Mouse (Mus musculus) cerebellum, adult 9-11 months (tissue): Measurements from ENCODE around the gene Lefty2.
"Not testable (repeated sequence)": the region's sequence is repeated elsewhere in the genome, so short reads cannot be mapped to it uniquely, and the experiment has no call there.

Experiments used
- DNase-seq: peaks from one replicate; pipeline ENCODE4 v3.0.0; 2022

The Lefty2 gene

DNA sequence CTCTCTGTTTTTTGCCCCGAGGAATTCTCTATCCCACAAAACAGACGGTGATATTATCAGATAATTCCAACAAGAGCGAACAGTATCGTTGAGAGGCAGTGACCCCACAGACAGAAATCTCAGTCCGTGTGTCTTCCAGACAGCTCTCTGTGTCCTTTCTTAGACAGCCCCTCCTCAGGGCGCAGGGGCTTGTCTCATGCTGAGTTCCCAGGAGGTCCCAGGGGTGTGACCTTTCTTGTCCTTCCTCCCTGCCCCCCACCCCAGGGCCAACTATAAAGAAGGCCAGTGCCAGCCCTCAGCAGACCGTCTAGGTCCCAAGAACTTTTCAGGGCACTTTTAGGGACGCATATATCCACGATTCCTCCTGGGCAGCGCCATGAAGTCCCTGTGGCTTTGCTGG lies at the start of gene Lefty2:
Gene Lefty2, plus strand, starts transcription at position 301 of the 400 bp plus-strand sequence.
- no peak for DNase-seq

DNA sequence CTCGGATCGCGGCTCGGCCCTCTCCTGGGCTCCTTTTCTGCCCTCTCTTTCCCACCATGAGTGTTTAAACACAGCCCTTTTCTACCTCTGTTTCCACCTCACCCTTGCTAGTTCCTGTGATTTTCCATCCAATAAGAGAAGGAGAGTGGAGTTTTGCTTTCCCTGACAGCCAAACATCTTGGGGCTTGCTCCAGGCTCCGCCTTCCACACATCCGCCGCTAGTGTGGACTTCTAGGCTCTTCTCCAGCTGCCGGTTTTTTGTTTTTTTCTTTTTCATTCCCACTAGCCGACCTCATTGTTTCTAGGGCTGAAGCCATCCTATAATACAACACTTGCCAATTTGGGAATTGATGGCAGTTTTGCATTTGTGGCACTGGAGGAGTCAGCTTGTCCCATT lies 44.8 kb upstream of the Lefty2 start:
- DNase-seq, result peak; percentile 84

DNA sequence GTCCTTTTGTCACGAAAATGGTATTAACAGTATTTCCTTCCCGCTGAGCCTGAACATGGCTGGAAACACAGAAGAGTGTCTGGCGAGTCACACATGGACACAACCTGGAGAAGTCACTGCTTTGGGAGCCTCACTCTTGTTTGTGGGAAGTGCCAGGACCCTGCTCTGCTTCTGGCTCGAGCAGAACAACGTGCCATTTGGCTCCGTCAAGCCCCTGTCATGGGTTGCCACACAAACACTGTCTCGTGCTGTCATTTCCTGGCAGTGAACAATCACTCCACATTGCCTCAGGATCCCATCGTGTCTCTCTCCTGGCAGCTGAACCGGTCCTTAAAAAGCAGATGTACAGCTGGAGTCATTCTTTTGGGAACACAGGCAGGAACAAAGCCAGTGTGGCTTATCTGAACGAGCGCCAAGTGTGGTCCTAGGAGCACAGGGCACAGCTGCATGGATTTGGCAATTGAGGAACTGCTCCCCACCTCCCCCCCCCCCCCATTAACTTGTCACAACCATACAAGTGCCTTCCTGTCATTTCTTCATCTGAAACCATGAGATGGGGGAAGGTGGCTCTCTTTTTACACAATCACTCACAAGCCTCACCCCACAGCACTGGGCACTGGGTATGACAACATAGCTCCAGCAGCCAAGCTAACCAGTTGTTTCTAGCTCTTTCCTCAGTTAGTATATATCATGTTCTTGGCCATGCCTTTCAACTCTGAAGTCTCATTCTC lies 44.2 kb upstream of the Lefty2 start:
- peak; percentile 77 for DNase-seq

DNA sequence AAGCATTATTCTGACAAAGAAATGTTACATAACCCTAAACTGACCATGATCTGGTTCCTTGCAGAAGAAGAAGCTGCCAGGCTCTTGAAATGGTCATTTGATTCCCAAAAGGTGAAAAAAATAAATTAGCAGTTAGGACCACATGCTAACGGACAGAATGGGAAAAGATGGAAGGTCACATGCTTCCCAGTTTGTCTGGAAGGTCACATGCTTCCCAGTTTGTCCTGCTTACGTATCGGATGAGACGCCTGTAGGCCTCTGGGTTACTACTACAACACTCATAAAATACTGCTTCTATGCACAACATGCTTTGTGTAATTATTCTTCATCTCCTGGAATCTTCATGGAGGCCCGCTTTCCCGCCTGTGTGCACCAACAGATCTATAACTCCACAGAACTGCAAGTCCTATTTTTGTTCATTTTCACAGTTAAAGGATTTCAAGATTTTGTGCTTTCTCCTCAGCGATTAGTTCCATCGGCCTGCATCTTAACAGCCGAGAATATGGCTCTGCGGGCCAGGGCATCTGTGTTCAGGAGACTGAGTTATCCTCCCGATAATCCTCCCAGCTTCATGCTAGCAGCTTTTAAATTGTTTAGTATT lies 43.1 kb upstream of the Lefty2 start:
- no peak for DNase-seq

DNA sequence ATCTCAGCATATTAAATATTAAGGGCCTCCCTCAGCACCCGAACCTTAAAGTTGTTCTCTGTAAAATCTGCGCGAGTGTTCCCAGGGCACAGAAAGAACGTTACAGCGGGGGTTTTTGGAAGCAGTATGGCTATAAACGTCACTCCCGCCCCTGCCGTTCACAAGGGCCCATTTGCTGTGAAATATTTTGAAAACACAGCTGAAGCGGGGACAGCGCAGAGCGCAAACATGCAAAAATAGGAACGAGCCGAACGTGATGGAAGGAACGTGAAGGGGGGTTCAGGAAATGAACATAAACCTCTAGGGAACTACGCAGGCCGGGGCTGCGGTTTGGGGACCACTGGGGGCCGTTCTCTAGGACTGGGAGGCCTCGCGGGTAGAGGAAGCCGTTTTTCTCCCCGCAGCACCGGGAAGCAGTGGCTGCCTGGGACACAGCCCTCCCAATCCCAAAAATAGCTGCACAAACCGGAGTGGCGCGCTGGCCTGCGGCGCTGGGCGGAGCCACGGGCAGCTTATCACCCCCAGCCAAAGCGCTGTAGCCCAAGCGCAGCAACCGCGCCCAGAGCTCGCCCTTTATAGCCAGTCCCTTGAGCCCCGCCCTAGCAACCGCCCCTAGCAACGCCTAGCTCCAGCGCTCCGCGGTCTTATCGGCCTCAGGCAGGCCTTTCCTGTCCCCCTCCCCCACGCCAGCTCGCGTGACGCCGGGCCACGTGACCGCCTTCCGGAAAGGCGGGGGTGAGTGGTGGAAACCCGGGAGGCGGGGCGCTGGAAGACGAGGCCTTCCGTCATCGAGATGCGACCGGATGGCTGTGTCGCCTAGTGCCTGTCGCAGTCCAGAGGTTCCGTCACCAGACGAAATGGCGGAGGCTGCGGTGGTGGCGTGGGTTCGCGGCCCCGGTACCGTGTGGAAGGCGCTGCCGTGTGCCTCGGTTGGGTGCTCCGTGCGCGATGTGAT lies 42.3 kb upstream of the Lefty2 start, which contains the start of gene Sde2:
Gene Sde2, plus strand, starts transcription at position 812 of the 955 bp plus-strand sequence.
- DNase-seq, result peak; percentile 100

DNA sequence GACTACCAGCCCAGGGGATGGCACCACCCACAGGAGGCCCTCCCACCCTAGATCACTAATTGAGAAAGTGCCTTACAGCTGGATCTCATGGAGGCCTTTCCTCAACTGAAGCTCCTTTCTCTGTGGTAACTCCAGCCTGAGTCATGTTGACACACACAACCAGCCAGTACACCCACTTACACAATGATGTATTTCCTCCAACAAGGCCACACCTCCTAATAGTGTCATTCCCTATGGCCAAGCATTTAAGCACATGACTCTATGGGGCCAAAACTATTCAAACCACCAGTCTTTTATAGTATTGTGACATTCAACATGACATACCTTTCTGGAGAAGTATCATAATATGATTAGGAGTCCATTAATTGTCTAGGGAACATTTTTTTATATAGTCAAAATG lies 34.1 kb upstream of the Lefty2 start:
- DNase-seq, result no peak

DNA sequence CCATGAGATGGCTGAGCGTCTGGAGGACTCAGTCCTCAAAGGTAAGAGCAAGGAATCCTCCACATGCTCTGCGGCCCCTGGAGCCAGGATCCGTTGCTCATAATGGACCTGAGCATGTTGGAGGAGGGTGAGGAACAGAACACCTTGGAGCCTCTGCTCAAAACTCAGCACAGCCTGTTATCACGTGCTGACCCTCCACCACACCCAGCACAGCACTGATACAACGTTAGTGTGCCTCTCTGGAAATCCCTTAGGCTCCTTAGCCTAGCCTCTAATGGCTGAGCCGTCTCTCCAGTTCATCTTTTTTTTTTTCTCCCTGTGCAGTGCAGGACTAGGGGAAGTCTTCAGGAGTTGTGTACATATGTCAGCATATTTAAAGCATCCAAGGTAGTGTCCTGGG lies 32.9 kb upstream of the Lefty2 start:
- no peak for DNase-seq

DNA sequence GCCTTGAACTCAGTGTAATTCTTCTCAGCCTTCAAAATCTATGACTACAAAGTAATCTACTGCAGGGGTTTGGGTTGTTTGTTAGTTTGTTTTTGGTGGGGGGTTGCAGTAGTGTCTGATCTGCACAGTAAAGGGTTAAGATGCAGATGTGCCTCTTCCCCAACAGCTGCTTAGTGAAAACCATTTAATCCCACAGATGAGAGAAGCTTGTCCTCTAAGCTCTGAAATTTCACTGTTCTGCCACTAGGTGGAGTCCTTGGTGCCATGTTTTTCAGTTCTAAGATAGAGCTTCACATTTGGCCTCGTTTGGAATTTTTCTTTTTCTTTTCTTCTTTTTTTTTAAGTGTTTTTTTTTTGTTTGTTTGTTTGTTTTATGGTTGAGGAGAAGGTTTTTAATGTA lies 29.3 kb upstream of the Lefty2 start:
- no peak for DNase-seq

DNA sequence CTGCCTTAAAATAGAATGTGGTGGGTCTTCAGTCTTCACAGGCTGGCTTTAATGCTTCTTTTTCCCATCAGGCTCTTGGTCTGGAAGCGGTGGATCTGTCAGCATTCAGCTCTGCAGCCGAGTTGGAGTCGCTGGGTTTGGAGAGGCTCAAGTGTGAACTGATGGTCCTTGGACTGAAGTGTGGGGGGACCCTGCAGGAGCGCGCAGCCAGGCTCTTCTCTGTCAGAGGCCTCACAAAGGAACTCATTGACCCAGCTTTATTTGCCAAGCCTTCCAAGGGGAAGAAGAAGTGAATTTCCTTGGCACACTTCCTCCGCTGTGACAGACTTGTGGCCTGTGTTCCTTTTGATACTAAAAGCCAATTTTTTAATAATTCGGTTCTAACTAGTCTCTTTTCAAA lies 26.9 kb upstream of the Lefty2 start:
- no peak for DNase-seq

DNA sequence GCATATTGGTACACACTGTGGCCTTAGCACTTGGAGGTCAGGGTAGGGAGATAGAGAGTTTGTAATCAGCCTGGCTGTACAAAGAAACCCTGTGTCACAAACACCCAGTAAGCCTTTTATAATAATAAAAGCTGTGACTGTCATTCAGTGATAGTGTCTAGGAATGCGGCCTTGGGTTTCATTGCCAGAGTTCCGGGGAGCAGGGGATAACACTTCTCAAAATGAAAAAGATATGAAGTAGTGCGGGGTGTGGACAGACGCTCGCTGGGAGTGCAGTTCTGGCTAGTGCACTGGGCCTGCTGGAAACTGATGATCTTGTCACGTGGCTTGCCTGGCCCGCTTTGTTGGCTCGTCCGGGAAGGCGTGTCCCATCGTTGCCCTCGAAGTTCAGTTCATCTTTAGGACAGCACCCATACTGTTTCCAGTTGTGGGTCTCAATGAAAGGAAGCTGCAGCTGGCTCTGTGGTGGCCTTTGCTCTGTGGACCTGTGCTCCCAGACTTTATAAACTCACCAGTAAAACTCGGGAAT lies 22.7 kb upstream of the Lefty2 start:
- DNase-seq, result no peak

DNA sequence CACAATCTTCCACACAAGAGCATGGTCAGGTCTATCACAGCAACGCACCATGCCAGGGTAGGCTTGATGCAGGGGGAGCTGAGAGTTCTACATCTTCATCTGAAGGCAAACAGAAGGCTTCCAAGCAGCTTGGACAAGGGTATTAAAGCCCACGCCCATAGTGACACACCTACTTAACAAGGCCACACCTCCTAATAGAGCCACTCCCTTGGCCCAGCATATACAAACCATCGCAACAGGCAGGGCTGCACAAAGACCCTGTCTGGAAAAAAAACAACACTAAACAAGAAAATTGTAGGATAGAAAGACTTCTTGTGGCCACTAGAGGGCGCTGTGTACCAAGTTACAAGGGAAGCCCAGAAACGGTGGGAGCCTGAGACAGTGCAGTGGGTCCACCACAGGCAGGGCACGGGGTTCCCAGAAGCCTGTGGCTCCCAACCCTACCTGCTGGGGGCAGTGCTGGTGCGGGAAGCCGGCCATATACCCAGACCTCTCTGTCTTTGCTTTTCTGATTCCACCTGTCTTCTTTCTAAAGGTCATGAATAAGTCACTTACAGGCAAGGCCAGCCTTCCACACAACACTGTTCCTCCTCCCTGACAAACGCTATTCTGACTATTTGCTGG lies 18.9 kb upstream of the Lefty2 start:
- DNase-seq, result no peak

DNA sequence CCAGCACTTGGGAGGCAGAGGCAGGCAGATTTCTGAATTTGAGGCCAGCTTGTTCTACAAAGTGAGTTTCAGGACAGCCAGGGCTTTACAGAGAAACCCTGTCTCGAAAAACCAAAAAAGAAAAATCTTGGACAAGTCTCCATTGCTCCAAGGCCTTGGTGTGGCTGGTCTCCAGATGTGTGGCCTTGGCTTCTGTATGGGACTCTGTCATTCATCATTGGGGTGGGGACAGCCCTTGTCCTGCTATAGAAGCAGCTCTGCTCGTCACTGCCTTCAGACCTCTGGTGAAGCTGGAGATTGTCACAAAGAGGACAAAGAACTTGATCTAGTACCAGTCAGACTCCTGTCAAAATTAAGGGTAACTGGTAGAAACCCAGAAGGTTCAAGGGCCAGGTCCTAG lies 18.3 kb upstream of the Lefty2 start:
- DNase-seq, result no peak

DNA sequence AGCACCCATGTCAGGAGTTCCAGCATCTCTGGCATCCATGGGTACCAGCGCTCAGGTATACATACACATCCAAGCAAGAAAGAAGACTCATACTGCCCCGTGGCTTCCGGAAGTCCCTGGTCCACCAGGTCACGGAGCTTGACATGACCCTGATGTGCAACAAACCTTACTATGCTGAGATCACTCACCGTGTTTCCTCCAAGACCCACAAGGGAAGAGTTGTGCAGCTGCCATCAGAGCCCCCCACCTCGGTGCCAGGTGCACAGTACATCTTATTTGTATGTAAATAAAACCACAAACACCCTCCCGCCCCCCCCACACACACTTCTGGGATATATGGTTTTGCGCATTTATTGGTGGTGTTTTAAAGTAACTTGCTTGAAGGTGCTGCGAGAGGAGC lies 17.8 kb upstream of the Lefty2 start:
- no peak for DNase-seq

DNA sequence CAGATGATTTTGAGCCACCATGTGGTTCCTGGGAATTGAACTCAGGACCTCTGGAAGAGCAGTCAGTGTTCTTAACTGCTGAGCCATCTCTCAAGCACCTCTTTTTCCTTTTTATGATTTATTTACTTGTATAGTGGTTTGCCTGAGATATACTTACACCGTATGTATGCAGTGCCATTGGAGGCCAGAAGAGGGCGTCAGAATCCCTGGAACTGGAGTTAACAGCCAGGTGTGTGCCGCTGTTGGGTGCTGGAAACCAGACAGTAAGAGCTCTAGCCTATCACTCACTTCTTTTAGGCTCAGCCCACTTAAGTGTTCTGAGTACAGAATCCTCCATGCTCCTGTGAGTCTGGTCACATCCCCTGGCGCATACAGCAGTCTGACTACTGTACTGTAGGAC lies 15.4 kb upstream of the Lefty2 start:
- DNase-seq, result no peak

DNA sequence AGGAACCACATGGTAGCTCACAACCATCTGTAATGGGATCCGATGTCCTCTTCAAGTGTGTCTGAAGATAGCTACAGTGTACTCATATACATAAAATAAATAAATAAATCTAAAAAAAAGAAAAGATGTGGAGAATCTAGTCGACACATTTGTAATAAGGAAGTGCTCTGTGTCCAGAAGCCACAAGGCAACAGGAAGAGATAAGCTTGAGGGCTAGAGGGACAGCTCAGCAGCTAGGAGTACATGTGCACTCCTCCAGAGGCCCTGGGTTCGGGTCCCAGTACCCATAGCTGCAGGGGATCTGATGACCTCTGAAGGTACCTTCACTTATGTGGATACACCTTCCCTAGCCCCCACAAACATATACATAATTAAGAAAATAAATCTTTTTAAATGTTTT lies 11.1 kb upstream of the Lefty2 start:
- DNase-seq, result no peak

DNA sequence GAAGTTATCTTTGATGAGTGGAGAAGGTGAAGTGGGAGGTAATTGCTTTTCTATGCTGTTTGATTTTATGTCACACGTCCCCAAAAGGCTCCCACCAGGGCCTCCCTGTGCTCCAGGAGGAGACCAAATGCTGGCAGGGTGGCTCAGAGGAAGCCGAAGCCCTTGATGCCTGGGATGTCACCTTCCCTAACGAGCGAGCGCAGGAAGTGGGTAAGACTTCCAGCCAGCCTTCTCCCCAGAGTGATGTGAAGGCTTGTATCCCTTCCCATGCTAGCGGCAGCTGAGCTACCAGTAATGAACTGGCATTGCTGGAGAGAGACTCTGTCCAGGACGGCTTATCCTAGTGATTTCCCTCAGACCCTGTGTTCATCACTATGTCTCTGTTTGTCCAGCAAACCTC lies 9.2 kb upstream of the Lefty2 start:
- DNase-seq, result no peak

DNA sequence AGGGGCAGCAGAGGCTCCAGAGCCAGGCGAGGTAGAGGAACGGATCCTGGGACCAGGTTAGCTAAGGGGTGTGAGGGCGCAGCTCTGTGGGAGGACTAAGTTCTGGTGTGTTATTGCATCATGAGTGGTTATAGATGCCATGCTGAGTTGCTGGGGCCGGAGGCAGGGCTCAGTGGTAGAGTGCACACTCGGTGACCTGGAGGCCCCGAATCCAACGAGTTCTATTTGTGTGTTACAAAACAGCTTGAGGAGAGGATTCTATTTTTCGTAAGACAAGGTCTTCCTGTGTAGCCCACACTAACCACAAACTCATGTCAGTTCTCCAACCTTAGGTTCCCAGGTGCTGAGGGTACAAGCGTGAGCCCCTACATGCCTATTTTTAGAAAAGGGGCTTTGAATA lies 8.4 kb upstream of the Lefty2 start:
- DNase-seq, result no peak

DNA sequence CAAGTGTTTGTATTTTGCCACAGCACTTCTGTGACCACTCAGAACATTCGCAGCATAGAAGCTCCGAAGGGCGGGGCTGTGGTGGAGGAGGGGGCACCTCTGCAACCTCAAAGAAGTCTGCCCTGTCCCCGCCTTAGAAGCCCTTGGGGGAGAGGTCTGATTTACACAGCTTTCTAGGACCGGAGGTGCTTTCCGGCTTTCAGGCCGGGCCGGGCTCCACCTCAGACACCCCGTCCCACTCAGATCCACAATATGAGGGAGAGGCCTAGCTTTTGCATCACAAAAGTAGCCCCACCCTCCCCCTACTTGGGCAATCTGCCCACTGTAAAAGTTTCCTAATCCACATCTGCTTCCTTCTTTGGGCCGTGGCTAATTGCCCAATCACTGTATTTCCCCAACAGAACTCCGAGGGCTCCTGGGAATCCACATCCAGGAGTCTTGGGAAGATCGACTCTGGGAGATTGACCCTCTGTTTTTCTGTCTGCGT lies 4.3 kb upstream of the Lefty2 start:
- DNase-seq, result no peak

DNA sequence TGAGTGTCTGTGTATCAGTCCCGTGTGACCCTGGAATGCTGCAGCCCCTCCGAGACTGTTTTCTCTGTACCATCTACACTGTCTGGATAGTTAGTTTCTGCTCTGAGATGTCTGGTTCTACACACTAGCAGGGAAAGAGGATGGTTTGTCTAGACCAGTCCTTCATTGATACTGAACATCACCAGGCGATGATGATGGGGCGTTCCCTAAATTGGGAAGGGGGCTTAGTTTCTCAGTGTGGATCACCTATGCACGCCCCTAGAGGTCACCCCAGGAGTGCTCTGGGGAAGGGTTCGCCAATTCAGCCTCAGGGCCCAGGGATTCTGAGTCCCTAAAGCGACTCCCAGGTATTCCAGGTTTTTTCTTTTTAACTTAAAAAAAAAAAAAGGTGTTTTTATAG lies 3.7 kb upstream of the Lefty2 start:
- no peak for DNase-seq

DNA sequence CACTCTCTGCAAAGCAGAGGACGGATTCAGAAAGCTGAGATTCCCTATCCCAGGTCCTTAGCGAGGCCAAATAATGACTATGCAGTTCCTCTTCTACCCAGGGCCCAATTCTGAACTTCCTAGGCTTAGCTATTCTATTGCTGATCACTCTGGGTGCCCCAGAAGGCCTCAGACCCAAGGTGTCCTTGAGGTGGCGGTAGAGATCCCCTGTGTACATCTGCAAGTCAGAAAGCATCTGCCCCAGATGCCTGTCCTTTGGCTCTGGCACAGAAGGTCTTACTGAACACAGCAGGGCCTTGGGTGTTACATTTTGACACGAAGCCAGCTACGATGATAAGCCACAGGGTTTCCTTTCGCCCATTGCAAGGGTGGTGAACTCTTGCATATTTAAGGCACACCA lies 3.1 kb upstream of the Lefty2 start:
- no peak for DNase-seq

DNA sequence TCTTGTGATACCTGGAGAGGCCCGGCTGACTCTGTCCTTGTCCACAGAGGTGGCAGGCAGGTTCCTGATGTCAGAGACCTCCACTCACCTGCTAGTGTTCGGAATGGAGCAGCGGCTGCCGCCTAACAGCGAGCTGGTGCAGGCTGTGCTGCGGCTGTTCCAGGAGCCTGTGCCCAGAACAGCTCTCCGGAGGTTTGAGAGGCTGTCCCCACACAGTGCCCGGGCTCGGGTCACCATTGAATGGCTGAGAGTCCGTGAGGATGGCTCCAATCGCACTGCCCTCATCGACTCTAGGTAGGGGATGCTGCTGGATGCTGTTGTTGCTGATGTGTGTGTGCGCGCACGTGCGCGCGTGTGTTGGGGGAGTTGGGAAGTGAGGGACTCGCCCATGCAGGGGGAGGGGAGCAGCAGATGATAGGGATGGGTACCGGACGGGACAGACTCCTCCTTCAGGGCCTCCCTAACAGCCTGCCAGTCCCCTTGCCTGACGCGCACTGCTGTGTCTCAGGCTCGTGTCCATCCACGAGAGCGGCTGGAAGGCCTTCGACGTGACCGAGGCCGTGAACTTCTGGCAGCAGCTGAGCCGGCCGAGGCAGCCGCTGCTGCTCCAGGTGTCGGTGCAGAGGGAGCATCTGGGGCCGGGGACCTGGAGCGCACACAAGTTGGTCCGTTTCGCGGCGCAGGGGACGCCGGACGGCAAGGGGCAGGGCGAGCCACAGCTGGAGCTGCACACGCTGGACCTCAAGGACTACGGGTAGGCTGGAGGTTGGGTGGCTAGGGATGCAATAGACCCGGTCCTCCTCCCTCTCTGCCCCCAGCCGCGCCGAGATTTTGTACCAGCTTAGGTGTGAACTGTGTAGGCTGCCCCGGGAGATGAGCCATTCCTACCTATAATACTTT lies 1.4 kb downstream of the Lefty2 start:
- not testable (repeated sequence) for DNase-seq

DNA sequence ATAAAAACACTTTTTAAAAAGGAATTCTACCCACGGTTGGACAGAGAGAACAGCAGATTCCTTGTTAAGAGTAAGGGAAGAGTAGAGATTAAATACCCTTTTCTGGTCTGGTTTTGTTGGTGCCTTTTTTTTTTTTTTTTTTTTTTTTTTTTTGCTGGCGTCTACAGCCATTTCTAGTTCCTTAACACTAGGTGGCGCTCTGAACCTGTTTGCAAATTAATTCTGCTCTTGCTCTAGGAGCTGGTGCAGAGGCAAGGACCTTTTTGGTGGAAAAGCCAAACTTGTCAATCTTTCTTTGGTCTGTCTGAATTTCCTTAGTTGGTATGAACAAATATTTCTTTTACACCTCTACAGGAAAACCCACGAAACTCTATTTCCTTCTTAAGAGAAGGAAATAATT lies 8.2 kb downstream of the Lefty2 start:
- peak; percentile 21 for DNase-seq
